Mouse (Mus musculus): Measurements from ENCODE around the gene Hspb9.

Hspb9 gene

DNA sequence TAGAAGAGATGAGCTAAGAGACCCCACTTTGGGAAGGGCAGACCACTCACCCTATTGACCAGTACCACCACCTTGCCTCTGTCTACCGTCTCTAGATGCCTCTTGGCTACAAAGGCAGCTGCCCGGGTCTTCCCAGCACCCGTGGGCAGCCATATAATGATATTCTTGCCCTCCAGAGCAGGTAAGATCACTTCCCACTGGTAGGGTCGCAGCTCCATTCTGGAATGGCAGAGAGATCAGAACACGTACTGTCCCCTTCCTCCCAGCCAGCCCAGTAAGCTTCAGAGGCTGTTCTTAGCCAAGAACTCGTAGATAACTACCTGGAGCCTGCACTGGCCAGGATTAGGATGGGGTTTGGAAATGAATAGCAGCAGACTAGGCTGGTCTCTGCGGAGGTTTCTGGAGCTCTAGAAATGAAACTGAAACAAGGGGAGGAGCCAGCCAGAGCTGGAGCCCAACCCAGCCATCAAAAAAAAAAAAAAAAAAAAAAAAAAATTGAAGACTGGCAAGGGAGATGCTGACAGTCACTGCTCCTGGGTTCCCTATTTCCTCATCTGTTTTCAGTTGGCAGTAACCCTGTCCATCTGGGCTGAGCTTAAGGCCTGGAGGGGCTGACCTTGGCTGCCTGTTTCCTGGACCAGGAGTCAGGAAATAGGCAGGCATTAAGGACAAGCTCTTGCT, 9.7 kb upstream of the Hspb9 start, which contains the start of gene Dhx58:
Dhx58 (minus strand) TSS at position 421 of the 681 bp plus-strand sequence.
- CTCF ChIA-PET: interaction anchor here (0.5 to 1.9 kb wide), 2 partner anchors 8 to 336 kb away, joined by 3 to 25 read pairs; partner anchors contain the start of genes Hspb9 and Kat2a

DNA sequence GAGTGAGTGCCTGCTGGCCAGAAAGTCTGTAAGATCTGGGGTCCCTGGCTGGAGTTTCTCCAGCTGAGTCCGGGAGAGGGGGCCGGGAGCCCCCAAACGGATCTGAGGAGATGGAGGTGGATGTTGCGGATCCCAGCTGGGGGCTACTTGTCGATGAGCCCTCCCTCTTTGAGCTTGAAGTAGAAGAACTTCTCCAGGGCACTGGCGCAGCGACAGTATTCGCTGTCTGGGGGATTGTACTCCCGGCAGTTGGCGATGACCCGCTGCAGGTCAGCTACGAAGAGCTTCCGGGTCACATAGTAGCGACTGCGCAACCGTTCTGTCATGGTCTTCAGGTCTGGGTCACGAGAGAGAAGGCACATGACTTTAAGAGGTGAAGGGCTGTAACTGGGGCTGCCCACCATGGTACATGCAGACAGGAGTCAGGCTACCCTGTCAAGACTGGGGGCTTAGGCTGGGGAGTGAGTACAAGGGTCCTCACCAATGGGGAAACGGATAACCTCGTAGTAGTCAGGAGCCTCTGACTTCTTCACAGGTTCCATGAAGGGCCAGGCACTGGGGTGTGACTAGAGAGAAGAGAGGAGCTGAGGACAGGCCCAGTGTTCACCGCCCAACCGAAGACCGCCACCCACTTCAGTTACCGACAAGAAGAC, 8.4 kb upstream of the Hspb9 start:
- CTCF ChIA-PET: interaction anchor here (0.6 kb wide), 3 partner anchors 80 to 424 kb away, joined by 3 read pairs; no protein-coding TSS in a partner anchor

DNA sequence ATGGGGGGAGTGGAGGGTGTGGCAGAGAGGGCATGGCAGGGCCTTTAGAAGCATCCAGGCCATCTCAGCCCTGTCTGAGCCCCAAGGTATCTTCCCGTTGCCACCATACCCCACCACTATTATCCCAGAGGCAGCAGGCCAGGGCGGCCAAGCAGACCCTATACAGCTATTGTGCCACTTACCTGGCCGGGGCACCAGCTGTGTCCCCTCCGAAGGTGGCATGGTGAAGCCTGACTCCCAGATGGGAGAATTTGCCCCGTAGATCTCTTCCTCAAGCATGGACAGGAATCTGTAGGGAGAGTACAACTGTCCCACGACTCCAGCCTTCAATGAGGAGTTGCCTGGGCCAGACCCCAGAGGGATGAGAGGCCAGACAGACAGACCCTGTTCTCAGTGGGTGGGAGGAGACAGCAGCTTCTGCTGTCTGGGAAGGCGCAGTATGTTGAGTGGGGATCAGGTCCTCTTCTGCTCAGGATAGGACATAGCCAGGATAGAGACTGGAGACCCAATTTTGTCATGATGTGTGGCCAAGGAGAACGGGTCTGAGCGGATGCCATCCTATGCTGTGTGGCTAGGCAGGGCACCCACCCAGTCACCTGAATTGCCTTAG, 4.3 kb upstream of the Hspb9 start:
- CTCF ChIA-PET: interaction anchor here (0.8 kb wide), 1 partner anchor 98 kb away, joined by 5 read pairs; no protein-coding TSS in a partner anchor

DNA sequence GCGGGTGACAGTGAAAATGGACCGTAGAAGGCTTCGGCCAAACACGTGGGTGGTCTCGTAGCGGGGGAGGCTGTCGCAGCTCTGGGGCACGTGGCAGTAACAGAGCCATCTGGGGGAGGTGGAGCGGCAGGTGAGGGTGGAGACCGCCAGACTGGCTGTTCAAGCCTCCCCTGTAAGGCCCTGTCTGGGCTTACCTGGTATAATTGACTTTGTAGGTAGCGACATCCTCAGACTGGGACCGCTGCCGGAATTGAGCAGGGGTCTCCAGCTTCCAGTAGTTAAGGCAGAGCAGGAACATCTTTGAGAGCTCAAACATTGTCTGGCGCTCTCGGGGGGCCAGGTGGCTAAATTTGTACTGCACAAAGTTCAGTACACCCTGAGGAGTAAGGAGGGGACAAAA, 3.1 kb upstream of the Hspb9 start:
- CTCF ChIA-PET: interaction anchor here (0.6 kb wide), 1 partner anchor 28 kb away, joined by 4 read pairs; no protein-coding TSS in a partner anchor

DNA sequence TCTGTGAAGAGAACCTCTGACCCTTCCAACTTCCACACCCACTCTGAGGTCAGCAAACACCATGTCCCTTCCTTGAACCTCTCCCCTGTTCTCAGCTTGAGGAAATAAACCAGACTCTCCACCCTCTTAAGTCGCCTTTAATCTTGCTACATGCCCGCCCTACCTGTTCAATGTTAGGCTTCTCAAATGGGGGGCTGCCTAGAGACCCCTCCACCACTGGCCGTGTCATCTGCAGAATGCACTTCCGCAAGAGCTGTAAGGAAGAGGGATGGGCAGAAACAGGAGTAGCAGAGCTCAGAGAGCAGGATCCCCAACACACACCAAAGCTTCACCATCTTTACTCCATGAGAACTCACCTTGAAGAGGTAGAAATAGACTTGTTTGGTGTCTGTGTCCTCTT, 2.7 kb upstream of the Hspb9 start:
- CTCF ChIA-PET: interaction anchor here (0.6 to 3.3 kb wide), 2 partner anchors 8 to 28 kb away, joined by 4 to 25 read pairs; partner anchors contain the start of gene Dhx58

DNA sequence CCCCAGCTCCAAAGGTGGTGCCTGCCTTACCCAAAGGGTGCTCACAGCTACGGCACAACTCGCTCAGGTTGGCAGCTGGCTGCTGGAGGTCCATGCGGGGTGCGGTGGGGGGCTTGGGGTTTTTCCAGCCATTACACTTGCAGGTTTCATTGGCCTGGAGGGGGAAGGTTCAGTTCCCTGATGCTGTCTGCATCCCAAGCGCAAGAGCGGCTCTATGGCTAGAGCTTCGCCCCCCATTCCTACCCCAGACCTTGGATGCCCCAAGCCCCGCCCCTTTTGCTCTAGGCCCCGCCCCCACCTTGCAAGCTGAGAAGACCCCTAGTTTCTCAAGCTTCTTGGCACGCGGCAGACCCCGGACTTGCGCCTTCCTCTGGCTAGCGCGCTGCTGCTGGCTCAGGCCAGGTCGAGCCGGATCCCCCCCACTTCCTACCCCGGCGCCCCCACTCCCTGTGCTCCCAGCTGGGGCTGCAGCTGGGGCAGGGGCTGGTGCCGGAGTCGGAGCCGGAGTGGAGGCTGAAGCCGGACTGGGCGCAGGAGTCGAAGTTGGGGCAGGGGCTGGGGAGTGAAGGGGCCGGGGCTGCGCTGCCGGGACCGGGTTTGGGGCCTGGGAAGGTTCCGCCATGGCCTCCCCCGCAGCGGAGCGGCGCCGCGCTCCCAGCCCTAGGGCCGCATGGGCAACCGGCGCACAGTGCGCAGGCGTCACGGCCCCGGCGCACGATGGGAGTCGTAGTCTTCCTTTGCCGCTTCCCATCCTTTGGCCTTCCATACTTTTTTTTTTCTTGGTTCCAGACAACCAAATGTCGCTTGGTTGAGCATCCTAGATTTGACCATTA, 1.7 kb upstream of the Hspb9 start, which contains the start of gene Kat2a:
Kat2a (minus strand) TSS at position 683 of the 833 bp plus-strand sequence.
- CTCF ChIA-PET: interaction anchor here (0.7 to 3.3 kb wide), 2 partner anchors 9 to 78 kb away, joined by 4 to 25 read pairs; partner anchors contain the start of gene Dhx58

DNA sequence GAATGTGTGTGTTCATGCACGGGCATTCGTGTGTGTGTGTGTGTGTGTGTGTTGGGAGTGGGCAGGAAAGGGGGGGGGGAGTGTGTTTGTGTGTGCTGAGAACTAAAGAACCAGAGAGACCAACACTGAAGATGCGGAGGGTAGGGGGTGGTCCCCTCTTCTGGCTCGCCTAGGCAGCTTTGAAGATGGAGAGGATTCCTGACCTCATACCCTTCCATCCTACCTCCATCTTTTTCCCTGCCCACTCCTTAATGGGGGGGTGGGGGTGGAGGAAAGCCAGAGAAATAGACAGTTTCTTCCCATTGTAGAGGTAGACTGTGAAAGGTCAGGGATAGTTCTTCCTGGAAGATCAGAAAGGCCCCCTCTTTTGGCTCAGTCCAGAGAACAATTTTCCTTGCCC, 476 bp upstream of the Hspb9 start:
- CTCF ChIA-PET: interaction anchor here (1.0 to 3.3 kb wide), 2 partner anchors 10 to 728 kb away, joined by 3 to 25 read pairs; partner anchors contain the start of genes Dhx58 and Rpl27

DNA sequence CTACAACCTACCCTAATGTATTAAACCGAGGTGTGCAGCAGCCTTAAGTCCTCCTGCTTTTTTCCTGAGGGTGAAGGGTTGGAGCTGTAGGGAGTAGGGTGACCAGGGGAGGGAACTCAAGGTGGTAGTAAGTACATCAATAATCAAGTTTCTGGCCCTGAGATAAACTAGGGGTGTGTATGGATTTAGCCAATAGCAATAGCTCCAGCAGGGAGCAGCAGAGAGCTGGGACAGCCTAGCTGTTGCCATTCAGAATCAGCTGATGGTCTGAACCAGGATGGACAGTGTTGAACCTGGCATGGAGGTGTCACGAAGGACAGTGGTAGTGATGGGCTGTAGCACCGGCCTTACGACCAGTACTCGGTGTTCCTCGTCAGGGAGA, 875 bp downstream of the Hspb9 start:
- CTCF ChIA-PET: interaction anchor here (0.6 kb wide), 1 partner anchor 93 kb away, joined by 4 read pairs; no protein-coding TSS in a partner anchor

DNA sequence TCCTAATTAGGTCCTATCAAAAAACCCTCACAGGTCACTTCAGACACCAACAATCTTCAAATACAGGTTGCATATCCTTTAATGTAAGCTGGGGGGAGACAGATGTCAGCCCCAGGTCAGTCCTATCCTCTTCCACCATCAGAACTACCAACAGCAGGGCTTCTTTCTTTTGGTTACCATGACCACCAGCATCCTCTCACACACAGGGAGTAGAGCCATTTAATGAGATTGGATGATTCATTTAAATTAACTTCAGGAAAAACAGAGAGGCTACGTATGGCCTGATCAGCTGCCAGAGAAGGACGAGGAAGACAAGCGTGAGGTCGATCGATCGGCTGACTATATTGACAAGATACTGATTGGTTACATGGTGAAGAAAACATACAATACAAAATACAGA, 1.3 kb downstream of the Hspb9 start:
- CTCF ChIA-PET: interaction anchor here (0.6 kb wide), 1 partner anchor 92 kb away, joined by 4 read pairs; no protein-coding TSS in a partner anchor

DNA sequence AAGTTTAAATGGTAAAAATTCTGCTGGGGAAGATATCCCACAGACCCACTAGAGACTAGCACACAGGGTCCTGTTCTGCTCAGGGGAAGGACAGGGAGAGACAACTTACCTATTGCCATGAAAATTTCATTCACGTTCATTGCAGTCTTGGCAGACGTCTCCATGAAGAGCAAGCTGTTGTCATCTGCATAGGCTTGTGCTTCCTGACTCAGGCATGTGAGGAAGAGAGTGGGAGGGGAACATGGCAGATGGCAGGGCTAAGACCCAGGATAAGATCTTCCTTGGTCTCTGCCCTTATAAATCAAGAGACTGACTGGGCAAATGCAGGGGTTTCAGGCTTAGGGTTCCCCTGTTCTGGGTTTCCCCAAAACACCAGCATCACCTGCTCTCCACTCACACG, 3.0 kb downstream of the Hspb9 start:
- CTCF ChIA-PET: no interaction called here

DNA sequence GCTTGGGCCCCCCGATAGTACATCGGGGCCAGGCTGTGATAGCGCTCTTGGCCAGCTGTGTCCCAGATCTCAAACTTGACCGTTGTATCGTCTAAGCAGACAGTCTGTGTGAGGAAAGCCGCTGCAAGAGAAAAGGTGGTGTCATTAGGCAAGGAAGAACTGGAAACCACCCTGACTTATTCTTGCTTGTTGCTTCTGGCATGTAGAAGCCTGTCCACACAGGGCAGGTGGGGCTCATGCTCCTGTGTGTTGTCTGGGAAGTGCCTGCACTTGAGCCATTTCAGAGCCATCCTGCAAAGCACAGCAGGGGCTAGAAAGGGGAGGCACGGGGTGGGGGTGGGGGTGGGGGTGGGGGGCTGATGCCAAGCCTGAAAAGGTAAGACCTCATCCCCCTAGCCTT, 4.8 kb downstream of the Hspb9 start:
- CTCF ChIA-PET: no interaction called here

DNA sequence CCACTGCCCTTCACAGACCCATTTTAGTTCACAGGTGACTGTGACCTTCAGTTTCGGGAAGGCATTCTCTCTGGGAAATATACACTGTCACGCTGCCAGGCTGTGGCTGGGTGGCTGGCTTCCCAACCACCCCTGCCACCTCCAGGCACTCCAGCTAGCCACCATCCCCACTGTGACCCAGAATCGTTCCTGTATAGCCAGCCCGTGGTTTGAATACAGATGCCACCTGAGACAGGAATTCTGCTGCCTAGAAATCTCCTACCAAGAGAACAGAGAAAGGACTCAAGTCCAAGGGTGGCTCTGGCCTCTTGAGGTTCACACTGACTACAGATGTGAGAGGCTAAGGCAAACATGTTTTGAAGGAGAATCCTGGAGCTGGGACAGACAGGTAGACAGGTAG, 5.2 kb downstream of the Hspb9 start:
- CTCF ChIA-PET: no interaction called here

DNA sequence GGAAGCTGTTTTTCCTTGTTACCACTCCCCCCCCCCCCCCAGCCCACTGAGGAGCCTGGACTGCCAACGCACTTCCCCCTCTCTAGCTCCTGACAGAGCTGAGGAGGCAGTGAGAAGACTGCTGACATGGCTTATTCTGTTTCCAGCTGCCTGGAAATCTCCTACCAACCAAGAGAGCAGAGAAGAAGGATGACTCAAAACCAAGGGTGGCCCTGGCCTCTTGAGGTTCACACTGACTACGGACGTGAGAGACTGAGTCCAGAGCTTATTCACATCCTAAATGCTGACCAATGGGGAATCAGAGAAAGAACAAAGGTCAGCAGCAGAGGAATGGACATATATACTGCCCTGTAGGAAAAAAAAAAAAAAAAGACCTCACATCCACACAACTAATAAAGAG, 5.7 kb downstream of the Hspb9 start:
- CTCF ChIA-PET: no interaction called here

DNA sequence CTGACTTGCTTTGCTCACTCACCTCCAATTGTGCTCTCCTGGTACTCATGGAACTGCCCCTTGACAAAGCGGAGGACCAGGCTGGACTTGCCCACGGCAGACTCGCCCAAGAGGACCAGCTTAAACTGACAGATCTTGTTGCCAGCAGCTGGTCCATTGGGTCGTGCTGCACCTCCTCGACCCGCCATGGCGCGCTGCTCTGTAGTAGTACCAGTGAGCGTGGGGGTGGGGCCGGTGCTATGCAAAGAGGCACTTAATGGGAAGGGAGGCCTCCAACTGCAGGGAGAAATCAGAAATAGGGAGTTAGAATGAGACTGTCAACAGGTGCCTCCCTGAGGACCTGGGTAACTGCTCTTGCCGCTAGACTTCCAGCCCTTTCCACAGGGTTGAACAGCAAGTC, 6.2 kb downstream of the Hspb9 start:
- CTCF ChIA-PET: no interaction called here

DNA sequence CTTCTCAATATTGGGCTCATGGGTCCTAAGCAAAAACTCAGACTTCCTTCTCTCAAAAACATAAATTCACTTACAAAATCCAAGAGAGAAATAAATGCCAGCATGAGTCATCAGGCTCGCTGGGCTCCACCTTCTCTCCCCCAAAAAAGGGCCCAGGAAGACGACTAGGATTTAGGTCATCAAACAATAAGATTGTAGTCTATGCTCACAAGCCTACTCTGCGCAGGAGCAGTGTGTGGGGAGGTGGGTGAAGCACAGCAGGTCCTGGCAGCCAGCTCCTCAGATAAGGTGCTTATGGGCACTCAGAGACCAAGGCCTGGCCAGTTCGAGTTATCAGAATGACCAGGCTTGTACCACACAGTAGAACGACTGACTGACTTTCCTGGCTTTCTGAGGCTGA, 6.7 kb downstream of the Hspb9 start:
- CTCF ChIA-PET: no interaction called here

DNA sequence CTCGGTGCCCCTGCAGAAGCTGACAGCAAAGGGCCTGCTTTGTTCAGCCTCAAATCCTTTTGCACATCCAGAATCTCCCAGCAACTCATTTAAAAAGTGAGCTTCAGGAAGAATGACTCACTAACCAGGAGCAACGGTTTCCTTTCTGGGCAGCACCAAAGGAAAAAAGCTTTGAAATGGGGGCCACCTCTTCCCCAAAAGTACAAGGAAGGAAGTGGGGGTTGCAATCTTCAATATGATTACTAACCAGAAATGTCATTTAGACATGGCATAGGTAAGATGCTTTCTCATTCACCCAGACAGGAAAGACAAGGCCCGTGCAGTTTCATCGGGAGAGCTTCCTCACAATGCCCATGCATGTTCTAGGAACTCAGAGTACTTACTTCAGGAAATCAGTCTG, 7.6 kb downstream of the Hspb9 start:
- CTCF ChIA-PET: interaction anchor here (0.6 to 0.7 kb wide), 2 partner anchors 65 to 531 kb away, joined by 3 read pairs; no protein-coding TSS in a partner anchor

DNA sequence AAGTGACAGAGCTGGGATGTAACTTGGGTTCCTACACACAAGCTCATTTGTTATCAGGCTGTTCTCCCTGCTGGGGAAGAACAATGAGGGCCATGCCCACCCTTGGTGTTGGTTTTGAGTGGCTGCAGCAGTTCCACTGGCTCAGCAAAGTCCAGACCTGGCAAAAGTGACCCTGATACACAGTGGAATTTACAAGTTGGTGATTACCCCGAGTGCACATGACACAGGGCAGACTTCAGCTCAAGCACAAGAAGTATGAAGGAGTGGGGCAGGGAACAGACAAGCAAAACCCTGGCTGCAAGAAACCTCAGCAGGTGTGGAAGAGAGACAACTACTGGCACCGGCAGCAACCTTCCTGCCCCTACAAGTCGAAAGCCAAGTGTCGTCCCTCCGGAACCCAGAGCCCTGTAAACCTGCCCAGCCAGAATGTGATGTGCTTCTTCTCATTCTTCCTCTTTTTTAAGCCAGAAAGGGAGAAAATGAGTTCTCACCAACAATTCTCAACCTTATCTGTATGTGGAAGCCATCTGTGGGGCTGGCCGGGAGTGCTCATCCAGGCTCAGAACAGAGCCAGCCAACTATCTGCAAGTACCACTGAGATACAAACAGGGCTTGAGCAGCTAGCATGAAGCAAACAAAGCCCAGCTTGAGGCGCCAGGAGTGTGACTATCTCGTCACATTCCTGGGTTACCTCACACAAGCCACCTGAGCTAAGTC, 8.3 kb downstream of the Hspb9 start:
- CTCF ChIA-PET: interaction anchor here (0.6 to 0.7 kb wide), 2 partner anchors 65 to 530 kb away, joined by 3 read pairs; no protein-coding TSS in a partner anchor

DNA sequence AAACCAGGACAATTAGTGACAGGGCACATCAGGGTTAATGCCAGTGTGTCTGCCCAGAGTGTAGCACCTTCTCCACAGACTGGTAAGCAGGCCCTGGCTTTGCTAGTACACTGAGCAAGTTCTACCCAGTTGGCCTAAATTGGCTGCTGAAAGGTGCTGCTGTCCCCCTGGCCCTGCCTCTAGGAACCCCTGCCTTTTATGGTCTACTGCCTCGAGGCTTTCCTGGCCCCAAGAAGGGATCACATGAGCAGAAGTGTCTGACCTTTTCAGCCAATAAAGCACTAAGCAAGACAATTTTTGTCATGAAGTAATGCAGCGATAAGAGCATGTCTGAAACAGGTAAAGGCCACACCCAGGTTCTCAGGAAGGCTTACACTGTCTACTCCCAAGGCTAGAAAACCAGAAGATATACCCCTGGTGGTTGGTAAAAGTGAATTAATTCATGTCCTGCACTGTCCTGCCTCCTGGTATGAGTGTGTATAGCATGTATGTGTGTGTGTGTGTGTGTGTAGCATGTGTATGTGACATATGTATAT, 8.9 kb downstream of the Hspb9 start:
- CTCF ChIA-PET: no interaction called here

DNA sequence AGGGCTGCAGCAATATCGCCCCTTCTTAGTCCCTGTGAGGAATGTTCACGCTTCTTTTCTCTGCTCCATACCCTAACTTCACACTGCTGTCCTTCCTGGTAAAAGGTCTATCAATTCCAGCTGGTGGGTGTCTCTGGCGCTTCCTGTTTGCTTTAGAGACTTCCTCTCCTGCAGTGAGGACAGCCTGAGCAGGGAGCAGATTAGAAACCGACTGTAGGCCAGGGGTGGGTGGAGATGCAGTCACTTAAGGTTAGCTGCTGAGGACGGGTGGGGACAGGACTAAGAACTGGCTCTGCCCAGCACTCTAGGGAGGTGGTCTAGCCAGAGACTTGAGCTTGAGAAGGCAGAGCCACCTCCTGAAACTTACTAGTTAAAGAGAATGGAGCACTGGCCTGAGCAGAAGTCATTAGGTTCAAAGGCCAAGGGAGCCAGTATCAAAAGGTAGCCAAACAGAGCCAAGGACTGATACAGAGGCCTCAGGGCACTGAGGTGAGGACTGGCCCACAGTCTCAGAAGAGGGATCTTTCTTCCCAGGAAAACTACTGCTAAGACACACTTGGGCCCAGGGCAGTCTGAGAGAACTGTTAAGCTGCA, 11.4 kb downstream of the Hspb9 start:
- CTCF ChIA-PET: interaction anchor here (1.1 kb wide), 1 partner anchor 154 kb away, joined by 3 read pairs; no protein-coding TSS in a partner anchor

DNA sequence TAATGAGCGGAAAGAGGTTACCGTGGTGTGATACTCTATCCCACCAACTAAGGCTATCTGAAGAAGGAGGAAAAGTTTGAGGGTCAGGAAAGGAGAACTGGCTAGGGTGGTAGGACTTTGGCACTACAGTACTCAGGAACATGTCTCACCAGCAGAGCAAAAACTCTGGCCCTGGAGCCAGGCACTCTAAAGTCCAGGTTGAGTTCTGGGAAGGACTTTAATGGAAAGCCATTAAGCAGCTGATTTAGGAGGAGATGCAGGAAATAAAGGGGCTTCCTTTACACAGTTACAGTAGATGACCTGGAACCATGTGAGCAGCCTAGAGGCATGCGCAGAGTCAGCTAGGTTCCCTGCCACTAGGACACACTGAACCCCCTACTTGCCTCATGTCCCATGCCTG, 13.6 kb downstream of the Hspb9 start:
- CTCF ChIA-PET: no interaction called here
